Mouse (Mus musculus) large intestine, adult 2 months (tissue): ENCODE data around the gene H2al1n. TPM values are rescaled to one million over a fixed set of nuclear protein-coding genes. Genes with fewer than 3 reads are reported as not detected.
"Not testable (repeated sequence)": the region's sequence is repeated elsewhere in the genome, so short reads cannot be mapped to it uniquely, and the experiment has no call there.

Experiments used
- DNase-seq: peaks from one replicate; pipeline ENCODE4 v3.0.0-alpha.2; 2012; ENCODE audit warnings: low read depth, low spot score
- WGBS: fragments of 180-500 bp; shearing (Covaris S2); methylation state at CpG from one replicate; pipeline ENCODE4 v1.1.7; 2018; 5-methylcytosine and 5-hydroxymethylcytosine counted together
- polyA plus RNA-seq: library from polyadenylated mRNA; depleted of rRNA; stranded (reverse); fragments of >200 nt; gene quantifications from 2 replicates; pipeline ENCODE4 v1.2.3, GENCODE M21; 2012; rRNA removed

Gene H2al1n
- not detected in 2 replicates for polyA plus RNA-seq

GRCm38 (mm10) chrX:14210848-14211247, at the start of gene H2al1n:
H2al1n (plus strand) TSS chrX:14211148.
- not testable (repeated sequence) for DNase-seq

GRCm38 (mm10) chrX:14199284-14199683, 11.7 kb upstream of the H2al1n start:
- 71% methylated on average over 4 of the region's 4 CpGs for WGBS
- DNase-seq: no peak

More at GRCm38 (mm10) chrX:14210848-14211247, at the start of gene H2al1n:
- WGBS: 83% methylated on average over 3 of the region's 3 CpGs

- 49% methylated on average over 8 of the region's 8 CpGs for whole genome bisulfite sequencing
- no peak for DNase-seq
Observed at GRCm38 (mm10) chrX:14206112-14206875, 4.7 kb upstream of the H2al1n start.

- DNase-seq: no peak
- WGBS: 76% methylated on average over 2 of the region's 2 CpGs
Observed at GRCm38 (mm10) chrX:14229218-14229617, 18.3 kb downstream of the H2al1n start.

GRCm38 (mm10) chrX:14259597-14260239, 48.8 kb downstream of the H2al1n start:
- DNase-seq: no peak
- 43% methylated on average over 3 of the region's 3 CpGs for WGBS
